Mouse (Mus musculus) embryo, embryonic 10.5 days (tissue): ENCODE data around the gene Hivep3.
A peak's percentile ranks its signal among the peaks of the same experiment; 100 is the strongest.

Experiments used
- DNase-seq: peaks from one replicate; pipeline ENCODE4 v3.0.0-alpha.2; 2015; ENCODE audit warnings: low spot score

Gene Hivep3

DNA sequence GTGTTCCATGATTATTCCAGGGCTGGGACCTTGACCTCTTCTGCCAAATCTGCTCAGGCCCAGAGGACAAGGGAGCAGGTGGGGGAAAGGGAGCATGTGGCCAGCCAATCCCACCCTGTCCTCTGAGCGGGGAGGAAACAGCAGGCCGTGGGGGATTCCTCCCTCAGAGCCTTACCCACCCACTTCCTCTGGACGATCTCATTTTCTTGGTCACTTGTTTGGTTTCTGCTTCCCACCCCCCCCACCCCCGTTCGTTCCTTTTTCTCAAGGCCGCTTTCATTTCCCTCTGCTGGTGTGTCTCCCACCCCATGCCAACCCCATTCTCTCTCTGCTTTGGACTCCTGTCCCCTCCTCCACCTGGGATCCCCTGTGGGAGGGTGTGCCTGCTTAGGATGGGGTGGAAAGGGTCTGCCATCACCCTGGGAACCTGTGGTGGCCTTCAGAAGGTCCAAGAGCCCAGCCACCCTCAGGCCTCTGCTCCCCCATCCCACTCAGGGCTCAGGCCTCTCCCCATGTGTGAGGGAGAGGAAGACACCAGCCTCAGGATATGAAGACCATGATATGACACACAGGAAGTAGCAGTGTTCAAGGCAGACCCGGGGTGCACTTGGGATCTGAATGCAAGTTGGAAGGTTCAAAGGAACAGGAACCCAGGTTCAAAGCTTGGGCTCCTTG is 244.4 kb downstream of the Hivep3 start:
- no peak for DNase-seq

DNA sequence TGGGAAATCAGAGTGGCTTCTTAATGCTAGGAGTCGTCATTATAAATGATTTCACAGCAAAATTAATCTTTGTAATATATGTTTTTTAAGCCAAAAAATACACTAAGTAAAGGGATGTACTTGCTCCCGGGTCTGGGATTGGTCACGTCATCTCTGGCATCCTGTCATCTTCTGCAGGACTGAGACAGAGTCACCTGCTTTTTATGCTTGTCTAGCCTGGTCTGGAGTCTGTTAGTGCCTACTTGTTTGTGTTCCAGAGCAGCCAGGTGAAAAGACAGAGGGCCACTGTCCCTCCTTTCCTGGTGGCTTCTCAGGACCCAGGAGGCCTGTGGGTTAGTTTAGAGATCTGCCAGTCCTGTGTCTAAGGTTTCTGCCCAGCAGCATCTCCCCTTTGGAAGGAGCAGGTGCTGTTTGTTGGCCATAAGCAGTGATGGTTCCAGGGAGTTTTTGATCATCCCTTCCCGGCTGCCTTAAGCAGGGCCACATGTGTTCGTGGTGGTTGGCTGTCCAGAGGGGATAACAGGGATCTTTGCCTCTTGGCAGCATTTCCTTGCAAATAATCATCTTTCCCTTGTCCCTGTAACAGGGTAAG is 245.8 kb downstream of the Hivep3 start:
- DNase-seq = no peak

DNA sequence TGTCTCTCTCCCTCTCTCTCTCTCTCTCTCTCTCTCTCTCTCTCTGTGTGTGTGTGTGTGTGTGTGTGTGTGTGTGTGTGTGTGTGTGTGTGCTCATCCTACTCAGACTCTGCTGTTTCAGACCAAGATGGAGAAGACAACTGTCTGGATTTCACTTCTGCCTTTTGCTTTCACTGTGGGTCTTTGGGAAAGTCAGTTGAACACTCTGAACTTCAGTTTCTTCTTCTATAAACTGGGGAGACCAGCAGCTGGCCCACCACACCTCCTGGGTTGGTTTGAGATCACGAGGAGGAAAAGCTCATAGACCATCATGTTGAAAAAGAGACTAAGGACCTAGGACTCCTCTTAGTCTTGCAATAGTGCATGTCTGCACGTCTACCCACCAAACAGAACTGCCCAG is 246.3 kb downstream of the Hivep3 start:
- DNase-seq = no peak

DNA sequence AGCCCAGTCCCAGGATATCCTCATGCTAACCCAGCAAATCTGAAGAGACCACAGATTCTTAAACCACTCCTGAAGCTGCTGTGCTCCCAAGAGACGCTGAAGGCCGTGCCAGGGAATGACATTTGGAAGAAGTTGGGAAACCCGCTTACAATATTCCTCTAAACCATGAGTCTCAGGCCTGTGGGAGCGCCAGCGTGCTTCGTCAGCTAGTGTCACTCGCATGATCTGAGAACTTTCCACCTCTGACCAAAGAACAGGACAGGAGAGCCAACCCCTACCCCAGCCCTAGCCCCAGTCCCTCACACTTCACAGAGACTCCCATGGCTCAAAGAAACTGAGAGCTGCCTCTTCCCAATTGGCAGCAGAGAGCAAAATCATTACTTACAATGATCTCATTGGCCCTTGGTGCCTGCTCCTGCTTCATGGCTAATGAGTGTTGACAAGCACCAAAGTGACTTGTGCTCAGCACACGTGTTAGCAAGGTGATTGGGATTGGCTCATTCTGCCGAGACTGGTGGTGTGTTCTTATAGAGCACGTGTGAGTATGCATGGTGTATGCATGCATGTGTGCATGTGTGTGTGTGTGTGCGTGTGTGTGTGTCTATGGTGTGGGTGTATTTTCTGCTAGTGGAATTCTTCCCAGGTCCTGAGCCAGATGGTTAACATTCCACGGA is 247.6 kb downstream of the Hivep3 start:
- no peak for DNase-seq

DNA sequence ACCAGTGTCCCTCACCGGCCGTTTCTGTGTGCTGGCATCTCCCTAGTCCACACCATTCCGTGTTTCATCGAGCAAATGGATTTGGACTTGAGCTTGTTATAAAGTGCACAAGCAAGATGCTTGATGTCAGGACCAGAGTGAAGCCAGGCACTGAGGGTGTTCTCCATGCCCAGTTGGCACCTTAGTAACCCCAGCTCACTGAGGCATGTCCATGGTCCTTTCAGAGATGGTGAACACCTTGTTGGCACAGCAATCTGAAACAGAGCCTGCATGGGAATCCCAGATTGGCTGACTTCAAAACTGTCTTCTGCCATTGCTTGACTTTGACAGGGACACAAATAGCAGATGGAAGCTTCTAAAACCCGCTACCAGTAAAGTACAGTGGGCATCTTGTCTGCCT is 252.5 kb downstream of the Hivep3 start:
- DNase-seq = no peak

DNA sequence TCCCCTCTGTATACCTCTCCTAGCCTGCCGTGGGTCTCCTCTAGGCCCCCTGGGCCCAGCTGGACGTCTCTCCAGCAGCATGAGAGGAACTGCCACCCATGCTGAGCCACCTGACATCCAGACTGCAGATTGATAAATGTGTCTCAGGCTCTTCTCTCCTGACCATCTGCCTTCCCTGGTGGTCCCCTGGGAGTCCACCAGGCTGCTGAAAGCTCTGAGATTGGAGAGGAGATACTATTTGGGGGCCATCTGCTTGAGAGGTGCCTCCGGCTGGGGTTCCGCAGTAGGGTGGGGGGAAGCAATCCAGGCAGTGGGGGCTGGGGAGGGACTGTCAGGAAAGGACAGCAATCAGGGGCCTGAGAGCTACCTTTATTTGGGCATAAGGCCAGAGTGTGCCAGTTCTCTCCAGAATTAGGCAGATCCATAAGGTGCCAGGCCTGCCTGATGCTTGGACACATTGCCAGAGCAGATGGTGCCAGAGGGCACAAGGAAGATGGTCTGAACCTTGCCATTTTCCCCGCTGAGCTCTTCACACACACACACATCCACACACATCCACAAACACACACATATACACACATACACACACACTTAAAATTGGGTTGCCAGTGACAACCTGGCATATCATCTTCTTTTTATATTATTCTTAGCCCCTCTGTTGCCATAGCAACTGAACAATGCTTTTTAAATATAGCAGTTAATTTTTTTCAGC is 253.2 kb downstream of the Hivep3 start:
- DNase-seq = no peak

DNA sequence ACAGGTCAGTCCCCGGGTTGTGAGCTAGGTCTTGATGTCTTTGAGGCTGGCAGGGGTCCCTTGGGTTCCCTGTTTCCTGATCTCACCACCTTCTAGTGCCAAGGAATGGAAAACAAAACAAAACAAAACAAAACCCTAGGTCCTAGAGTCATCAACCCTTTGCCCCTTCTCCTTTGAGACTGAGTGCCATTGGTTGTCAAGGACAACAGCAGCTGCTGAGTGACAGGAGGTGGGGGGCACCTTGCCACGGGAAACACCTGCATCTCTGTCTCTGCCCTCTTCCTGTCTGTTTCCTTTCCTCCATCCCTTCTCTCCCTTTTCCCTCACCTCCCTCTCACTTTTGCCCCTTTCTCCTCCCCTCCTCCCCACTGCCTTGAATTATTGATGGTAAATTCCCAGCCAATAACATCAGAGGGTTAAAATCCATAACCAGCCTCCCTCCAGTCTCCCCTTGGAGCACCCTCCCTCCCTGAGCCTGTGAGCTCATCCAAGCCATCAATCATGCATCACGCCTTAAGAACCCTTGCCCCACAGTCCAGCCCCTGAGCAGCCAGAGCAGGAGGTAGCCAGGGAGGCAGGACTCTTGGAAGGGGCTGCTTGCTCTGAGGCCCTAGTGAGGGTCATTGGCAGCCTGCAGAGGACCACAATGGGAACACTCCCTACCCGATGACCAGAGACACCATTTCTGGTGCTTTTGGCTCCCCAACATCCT is 253.9 kb downstream of the Hivep3 start:
- peak; percentile 28 for DNase-seq

DNA sequence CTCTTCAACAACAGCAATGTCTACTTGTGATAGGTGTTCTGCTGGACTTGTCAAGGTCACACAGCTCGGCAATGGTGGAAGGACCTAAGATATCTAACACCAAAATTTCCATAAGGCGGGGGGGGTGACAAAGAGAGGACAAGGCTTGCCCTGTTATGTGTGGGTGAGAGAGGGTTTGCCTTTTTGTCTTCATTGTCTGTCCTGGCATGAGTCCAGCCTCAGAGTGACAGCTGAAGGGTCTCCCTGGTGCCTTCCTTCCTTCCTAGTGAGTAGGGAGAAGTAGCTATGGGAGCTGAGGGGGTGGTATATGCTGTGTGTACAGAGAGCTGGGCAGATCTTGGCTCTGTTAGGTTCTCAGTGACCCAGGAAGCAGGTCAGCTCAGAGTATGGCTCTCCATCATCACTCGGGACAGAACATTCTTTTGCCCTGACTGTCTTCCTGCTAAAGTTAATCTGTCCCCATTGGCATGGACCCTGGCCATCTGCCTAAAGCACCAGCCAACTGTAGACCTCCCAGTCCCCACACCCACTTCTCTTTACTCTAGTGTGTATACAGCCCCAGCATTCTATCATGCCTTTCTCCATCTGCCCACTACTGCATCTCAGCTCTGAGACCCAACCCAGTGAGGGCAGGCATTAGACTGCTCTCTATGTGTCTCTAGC is 255.6 kb downstream of the Hivep3 start:
- DNase-seq = no peak

DNA sequence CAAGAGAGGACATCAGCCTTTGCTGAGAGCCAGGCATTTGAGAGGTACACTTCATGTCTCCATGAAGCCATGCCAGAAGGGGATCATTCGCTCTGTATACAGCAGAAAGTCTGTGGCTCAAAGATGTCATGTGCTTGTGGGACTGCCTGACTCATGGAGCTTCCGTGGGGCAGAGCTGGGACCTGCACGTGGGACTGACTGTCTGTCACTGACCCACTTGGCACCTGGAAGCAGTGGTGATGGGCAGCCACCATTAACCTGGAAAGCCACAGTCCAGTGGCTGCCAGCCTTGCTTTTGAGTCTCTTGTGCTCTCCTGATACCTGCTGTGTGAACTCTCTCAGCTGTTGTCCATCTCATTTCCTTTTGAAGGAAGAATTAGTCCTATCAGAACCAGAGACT is 256.8 kb downstream of the Hivep3 start:
- DNase-seq = no peak

DNA sequence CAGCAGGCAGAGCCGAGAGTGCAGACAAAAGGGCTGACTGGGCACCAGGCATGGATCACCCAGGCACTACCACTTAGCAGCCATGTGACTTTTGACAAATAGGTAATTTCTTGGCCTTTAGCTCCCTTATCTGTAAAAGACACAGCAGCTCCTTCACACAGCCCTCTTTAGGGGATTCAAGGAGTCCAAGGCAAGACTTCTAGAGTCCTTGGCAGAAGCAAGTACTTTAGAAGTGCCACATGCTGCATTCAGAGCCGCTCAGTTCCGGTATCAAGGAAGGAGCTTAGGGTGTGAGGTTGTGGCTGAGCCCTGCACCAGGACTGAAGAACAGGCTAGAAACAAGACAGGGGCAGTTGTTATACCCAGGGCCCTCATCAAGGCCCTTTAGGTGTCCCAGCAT is 257.3 kb downstream of the Hivep3 start:
- no peak for DNase-seq

DNA sequence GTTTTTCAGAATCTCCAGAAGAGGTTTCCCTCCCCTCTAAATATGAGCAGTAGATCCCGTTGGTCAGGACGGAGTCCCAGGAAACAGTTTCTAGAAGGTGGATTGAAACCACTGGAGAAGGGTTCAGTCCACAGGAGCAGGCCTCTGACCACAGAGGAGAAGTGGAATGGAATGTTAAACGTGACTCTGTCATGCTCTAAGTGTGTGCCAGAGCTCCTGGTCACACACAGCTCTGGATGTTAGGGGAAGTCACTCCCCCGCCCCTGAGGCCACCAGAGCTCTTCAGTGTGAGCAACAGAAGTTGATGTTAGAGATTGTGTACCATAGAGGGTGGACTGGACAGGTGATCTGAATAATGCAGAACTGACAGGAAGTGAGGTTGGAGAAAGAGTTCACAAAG is 258.2 kb downstream of the Hivep3 start:
- DNase-seq = no peak

DNA sequence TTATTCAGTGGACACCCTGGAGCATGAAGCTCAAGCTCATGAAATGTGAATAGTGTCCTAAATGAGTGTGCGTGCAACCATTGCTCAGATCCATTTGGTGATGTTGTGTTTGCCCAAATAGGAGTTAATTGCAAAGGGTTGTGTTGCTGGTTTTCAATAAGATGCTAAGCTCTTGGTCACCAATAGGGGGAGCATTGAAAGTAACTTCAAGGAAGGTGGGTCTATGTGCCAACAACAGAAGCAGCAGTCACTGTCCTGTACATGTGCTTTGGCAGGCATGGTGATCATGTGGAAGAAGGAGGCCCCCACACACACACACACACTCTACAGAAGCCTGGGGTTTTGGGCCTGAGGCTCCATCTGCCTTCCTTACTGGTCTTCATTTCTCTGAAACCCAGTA is 262.8 kb downstream of the Hivep3 start:
- no peak for DNase-seq

DNA sequence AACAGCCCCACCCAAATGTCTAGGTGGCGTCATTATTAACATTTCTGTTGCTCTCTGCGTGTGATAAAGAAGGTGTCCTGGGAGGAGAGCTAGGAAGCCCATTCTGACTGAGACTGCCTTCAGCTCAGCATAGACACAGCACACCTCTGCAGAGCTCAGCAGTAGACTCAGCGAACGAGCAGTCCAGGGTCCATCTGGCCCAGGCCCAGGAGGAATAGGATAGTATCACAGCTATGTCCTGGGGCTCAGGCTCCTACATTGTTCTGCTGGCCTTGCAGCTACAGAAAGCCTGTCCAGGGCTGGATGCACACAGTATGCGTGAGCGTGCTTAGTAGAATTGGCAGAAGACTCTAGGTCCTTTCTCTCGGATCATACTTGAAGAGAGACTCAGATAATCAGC is 263.8 kb downstream of the Hivep3 start:
- no peak for DNase-seq

DNA sequence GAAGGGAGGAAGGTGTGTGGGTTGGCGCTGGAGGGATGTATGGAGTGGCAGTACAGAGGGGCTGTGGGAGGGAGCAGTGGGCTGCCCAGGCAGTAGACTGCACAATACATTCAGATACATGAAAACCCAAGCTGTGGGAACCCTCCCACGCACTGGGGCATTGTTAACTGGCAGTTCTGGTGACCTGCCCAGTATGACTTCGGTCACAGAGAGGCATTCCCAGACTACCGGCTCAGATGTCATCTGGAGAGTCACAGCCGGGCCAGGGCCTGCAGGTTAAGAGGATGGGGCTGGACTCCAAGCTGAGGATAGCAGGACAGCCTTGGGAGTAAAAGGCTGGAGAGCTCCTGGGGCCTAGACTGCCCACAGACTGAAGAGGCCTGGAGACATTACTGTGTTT is 265.3 kb downstream of the Hivep3 start:
- DNase-seq = no peak

DNA sequence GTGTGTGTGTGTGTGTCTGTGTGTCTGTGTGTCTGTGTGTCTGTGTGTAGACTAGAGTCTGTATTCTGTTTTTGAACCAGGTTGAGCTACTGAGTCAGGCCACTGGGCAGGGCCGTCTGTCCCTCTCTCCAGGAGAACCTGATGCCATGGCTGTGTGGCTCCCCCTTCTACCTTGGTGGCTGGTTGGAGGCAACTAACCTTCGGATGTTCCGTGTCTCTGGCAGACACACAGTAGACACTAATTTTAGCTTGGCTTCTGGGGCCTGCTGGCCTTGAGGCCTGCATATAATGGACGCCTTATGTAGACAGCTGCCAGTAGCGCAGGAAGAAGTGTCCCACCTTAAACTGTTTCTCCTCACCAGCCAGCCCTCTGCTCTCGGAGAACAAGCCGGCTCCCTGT is 267.3 kb downstream of the Hivep3 start:
- DNase-seq = no peak

DNA sequence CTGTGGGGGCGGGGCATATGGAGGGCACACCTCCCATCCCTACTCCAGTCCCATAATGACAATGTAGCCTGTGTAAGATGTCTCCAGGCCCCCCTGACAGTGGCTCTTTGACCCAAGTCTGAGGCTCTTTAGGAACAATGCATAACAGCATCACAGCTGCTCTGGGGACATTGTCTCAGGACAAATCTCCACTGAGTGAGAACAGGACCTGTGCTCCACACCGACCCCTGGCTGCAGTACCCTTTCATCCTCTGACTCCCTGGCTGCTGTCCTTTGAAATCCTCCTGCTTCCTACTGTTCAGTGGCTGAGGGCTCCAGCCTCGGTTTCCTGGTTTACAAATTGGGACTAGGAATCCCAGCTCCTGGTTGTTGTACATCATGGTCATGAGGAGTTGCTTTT is 269.4 kb downstream of the Hivep3 start:
- DNase-seq = no peak

DNA sequence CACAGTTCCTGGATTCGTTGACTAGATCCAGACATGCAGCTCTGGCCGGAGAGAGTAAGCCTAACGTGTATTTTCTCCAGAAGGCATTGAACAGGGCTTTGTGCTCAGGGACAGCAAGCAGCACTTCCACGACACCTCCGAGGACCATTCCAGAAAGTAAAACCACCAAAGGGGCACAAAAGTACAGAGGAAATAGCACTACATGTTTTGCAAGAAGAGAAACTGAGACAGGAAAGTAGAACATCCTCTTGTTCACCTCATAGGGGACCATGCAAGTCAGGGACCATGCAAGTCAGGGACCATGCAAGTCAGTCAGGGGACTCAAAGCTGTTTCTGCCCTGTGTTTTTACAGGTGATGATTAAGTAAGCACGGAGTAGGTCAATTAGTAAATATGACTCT is 272.5 kb downstream of the Hivep3 start:
- no peak for DNase-seq

DNA sequence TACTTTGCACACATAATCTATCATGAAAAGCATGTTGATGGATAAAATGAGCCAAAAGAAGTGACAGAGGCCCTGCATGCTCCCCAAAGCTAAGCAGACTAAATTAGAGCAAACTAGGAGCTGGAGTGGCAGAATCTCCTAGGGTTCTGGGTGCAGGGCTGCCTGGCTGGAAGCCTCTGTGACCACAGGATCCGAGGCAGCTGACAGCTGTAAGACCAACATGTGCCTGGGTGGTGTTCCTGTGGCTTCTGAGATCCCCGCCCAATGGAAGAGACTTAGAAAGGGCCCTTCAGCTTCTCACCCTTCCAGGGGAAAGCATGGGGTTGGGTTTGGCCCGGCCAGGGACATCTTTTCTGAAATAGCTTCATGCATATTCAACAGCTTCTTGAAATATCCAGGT is 274.3 kb downstream of the Hivep3 start:
- no peak for DNase-seq

DNA sequence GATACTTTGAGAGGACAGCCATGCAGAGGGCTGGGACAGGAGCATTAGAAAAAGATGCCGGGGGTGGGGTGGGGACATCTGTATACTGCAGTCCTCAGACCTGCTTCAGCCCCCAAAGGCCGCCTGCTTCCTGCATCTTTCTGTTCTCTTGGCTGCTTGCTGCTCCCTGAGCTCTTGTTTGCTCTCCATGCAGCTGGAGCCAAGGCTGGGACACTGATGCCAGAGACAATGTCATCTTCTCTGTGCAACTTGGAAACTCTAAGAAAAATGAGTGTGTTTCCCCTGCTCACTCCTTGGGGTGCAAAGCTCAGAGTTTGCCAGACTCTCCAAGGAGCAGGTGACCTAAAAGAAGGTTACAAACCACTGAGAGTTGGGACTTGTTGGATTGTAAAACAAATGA is 275.6 kb downstream of the Hivep3 start:
- DNase-seq = no peak

DNA sequence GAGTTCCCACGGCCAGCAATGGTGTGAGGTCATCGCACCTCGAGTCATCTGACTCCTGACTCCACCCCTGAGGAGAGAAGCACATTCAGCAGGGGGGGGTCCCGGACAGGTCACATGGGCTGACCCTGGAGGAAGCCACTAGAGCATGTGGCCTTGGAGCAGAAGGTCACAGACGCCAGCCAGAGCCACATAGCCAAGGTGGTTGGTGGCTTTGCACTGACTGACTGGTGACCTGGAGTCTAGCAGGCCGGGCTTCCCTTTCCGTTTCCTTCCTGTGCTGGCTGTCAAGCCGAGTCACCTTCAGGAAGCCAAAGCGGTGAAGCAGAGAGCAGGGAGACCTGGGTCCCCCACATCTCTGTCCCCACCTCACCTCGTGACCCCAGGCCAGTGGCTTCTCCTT is 278.2 kb downstream of the Hivep3 start:
- no peak for DNase-seq

DNA sequence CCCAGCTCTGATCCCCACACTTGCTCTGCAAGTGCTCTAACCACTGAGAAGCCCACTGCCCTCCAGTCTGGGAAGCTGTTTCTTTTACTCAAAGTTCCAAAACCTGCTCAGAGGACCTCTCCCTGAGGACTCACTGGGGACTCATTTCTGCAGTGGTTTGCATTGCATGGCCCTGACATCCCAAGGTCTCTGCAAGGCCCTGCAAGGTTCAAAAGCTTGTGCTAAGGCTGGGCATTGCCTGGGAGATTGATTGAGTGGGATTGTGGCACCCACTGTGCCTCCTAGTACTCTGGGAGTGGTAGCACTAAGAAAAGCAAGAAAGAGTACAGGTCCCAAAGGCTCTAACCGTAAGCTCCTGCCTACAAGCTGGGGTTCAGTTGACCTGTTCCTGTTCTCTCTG is 279.3 kb downstream of the Hivep3 start:
- DNase-seq = no peak

DNA sequence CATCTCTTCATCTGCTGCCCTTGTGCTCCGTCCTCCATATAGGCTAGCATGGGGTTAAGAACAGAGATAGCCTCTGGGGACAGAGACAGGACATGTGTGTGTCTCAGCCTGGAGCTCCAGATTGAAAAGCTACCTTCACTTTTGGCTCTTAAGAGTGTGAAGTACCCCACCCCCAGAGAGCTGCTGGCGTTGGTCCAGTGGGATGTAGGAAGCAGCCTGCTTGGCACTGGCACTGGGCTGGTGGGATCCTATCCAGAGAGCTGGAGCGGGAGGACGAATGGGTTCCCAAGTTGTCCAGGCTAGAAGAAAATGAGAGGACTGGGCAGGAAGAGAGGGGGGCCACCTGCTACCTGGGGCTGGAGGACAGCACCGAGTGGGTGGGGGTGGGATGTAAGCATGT is 284.8 kb downstream of the Hivep3 start:
- no peak for DNase-seq
